22 mouse cellular contexts compared by ENCODE assay signal in the genomic region with DNA sequence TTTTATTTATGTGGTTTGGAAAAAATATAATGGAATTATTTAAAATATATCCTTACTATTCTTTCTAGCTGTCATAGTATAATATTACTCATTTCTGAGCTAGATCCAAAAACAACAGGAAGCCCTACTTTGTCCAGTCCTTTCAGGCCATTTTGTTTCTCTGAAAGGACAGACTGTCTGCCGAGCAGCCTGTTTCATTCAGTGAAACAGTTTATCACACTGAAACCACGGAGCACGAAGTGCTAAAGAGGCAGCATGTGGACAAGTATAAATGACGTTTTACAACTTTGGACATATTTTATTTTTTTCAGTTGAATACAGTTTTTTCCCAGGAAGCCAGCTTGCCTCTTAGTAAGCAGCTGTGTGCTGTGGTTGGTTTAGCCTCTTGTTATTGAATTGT.
DNase-seq lines count a peak whose midpoint lies in the region; ATAC-seq and TF ChIP-seq lines count a peak whose summit lies in the region.
"Had no signal": no experiment of that assay in that cellular context is flagged by ENCODE, and none has a peak within 500 bp of the region (broad histone marks: within the 10 kb centered on the region; RNA-seq: fewer than 3 reads in every experiment).

No protein-coding gene starts in this region.

- H3K9ac ChIP-seq in heart, embryonic 15.5 days = no peak overlapping the region
- H3K9ac ChIP-seq in heart, embryonic 12.5 days = no peak overlapping the region
- no peak overlapping the region for H3K9ac ChIP-seq in kidney, embryonic 15.5 days
- no peak overlapping the region for H3K9ac ChIP-seq in lung, postnatal 0 days (replicated peaks; ENCODE audit: low read depth)
- H3K9ac ChIP-seq: forebrain, postnatal 0 days; liver, postnatal 0 days; neural tube, embryonic 13.5 days had no signal

- no peak overlapping the region for H3K4me3 ChIP-seq in heart, embryonic 15.5 days
- no peak overlapping the region for H3K4me3 ChIP-seq in heart, embryonic 12.5 days
- no peak overlapping the region for H3K4me3 ChIP-seq in kidney, embryonic 15.5 days (replicated peaks)
- no peak overlapping the region for H3K4me3 ChIP-seq in kidney, adult 2 months (ENCODE audit: insufficient read depth, low read depth, low read length)
- H3K4me3 ChIP-seq in lung, postnatal 0 days (ENCODE audit: low read depth, low read length) = no peak overlapping the region
- H3K4me3 ChIP-seq: forebrain, embryonic 10.5 days; limb, embryonic 10.5 days; neural tube, embryonic 13.5 days had no signal

- H3K9me3 ChIP-seq in heart, embryonic 15.5 days (replicated peaks) = no peaks in the 10 kb centered on the region
- H3K9me3 ChIP-seq in heart, embryonic 12.5 days (replicated peaks) = no peaks in the 10 kb centered on the region
- H3K9me3 ChIP-seq in kidney, embryonic 15.5 days (replicated peaks) = no peaks in the 10 kb centered on the region
- no peaks in the 10 kb centered on the region for H3K9me3 ChIP-seq in lung, postnatal 0 days (ENCODE audit: low read length)
- H3K9me3 ChIP-seq: forebrain, embryonic 10.5 days; limb, embryonic 10.5 days; neural tube, embryonic 13.5 days had no signal

- H3K36me3 ChIP-seq in heart, embryonic 15.5 days = no peaks in the 10 kb centered on the region
- H3K36me3 ChIP-seq in heart, embryonic 12.5 days = no peaks in the 10 kb centered on the region
- H3K36me3 ChIP-seq in kidney, embryonic 15.5 days = no peaks in the 10 kb centered on the region
- no peaks in the 10 kb centered on the region for H3K36me3 ChIP-seq in kidney, adult 2 months (ENCODE audit: control insufficient read depth, insufficient read depth, low read length)
- H3K36me3 ChIP-seq in lung, postnatal 0 days (ENCODE audit: insufficient read depth, low read length) = no peaks in the 10 kb centered on the region
- H3K36me3 ChIP-seq: neural tube, embryonic 13.5 days had no signal

- DNase-seq in kidney, adult 2 months = no peak
- DNase-seq in lung, postnatal 0 days (ENCODE audit: low spot score) = peak; percentile 23
- no peak for DNase-seq in lung, postnatal 4 days
- DNase-seq in right cerebral cortex, postnatal 36 days (ENCODE audit: low spot score in 2 of 2) = no peak
- DNase-seq: B cell, adult 2 months; cerebellum, adult 18-20 months; cerebellum, postnatal 25 days; forebrain, postnatal 0 days; gastrocnemius, postnatal 36 days; liver, postnatal 0 days; right cerebral cortex, adult 18-20 months; thymus, adult 18-20 months; thymus, postnatal 4 days had no signal

- no peak for TF ChIP-seq POLR2A in kidney, adult 2 months (IDR thresholded peaks at IDR 0.05; ENCODE audit: low read depth, low read length)

- WGBS in heart, embryonic 15.5 days = 43% methylated on average over 4 of the region's 4 CpGs
- 42% methylated on average over 4 of the region's 4 CpGs for WGBS in heart, embryonic 12.5 days
- 22% methylated on average over 4 of the region's 4 CpGs for WGBS in kidney, embryonic 15.5 days
- WGBS in kidney, adult 2 months = 47% methylated on average over 4 of the region's 4 CpGs
- WGBS in lung, postnatal 0 days = 44% methylated on average over 4 of the region's 4 CpGs

- 0 out of 2 replicates have a peak overlapping the region, but pooled peaks have one; percentile 16 for H3K27ac ChIP-seq in heart, embryonic 15.5 days
- H3K27ac ChIP-seq in heart, embryonic 12.5 days (ENCODE audit: poor library complexity, severe bottlenecking) = no peak overlapping the region
- H3K27ac ChIP-seq in kidney, embryonic 15.5 days = no peak overlapping the region
- H3K27ac ChIP-seq in kidney, adult 2 months (ENCODE audit: insufficient read depth, low read depth, low read length) = no peak overlapping the region
- H3K27ac ChIP-seq in lung, postnatal 0 days (ENCODE audit: low read length) = no peak overlapping the region
- H3K27ac ChIP-seq: forebrain, embryonic 10.5 days; limb, embryonic 10.5 days; neural tube, embryonic 13.5 days had no signal

- ATAC-seq in heart, embryonic 15.5 days (replicated peaks; ENCODE audit: insufficient number of reproducible peaks, insufficient read depth, low FRiP score, low read depth) = no peak
- no peak for ATAC-seq in heart, embryonic 12.5 days (ENCODE audit: insufficient number of reproducible peaks, low FRiP score)
- peak; percentile 70; the same call in 1 of the 2 replicates for ATAC-seq in kidney, embryonic 15.5 days (replicated peaks; ENCODE audit: low FRiP score)
- no peak for ATAC-seq in lung, postnatal 0 days
- ATAC-seq: forebrain, postnatal 0 days; intestine, postnatal 0 days; liver, postnatal 0 days had no signal

- no peak overlapping the region for H3K4me2 ChIP-seq in heart, embryonic 15.5 days
- no peak overlapping the region for H3K4me2 ChIP-seq in heart, embryonic 12.5 days
- H3K4me2 ChIP-seq in kidney, embryonic 15.5 days = no peak overlapping the region
- H3K4me2 ChIP-seq in lung, postnatal 0 days (replicated peaks; ENCODE audit: low read depth, low read length) = no peak overlapping the region
- H3K4me2 ChIP-seq: heart, embryonic 11.5 days; midbrain, embryonic 11.5 days; neural tube, embryonic 13.5 days had no signal

- H3K4me1 ChIP-seq in heart, embryonic 15.5 days (replicated peaks) = peaks cover 6% of the 10 kb centered on the region; the same call in 1 of the 2 replicates
- H3K4me1 ChIP-seq in heart, embryonic 12.5 days (replicated peaks) = peaks cover 17% of the 10 kb centered on the region; the same call in 1 of the 2 replicates
- H3K4me1 ChIP-seq in kidney, embryonic 15.5 days = peaks cover 16% of the 10 kb centered on the region; the same call in 1 of the 2 replicates
- H3K4me1 ChIP-seq in kidney, adult 2 months (ENCODE audit: control insufficient read depth, insufficient read depth, low read length) = no peaks in the 10 kb centered on the region
- H3K4me1 ChIP-seq in lung, postnatal 0 days (ENCODE audit: insufficient read depth, low read depth, low read length) = no peaks in the 10 kb centered on the region

- TF ChIP-seq EP300 in lung, postnatal 0 days (IDR thresholded peaks at IDR 0.05) = no peak

- H3K27me3 ChIP-seq in heart, embryonic 15.5 days = no peaks in the 10 kb centered on the region
- no peaks in the 10 kb centered on the region for H3K27me3 ChIP-seq in heart, embryonic 12.5 days (replicated peaks)
- H3K27me3 ChIP-seq in kidney, embryonic 15.5 days = no peaks in the 10 kb centered on the region
- no peaks in the 10 kb centered on the region for H3K27me3 ChIP-seq in kidney, adult 2 months (replicated peaks; ENCODE audit: control insufficient read depth, insufficient read depth, low read length)
- H3K27me3 ChIP-seq in lung, postnatal 0 days (replicated peaks; ENCODE audit: insufficient read depth, low read length) = no peaks in the 10 kb centered on the region
- H3K27me3 ChIP-seq: neural tube, embryonic 13.5 days had no signal

- TF ChIP-seq CTCF in kidney, adult 2 months (conservative IDR thresholded peaks at IDR 0.05; ENCODE audit: insufficient read depth, insufficient read length, low read depth, low read length) = no peak
- no peak for TF ChIP-seq CTCF in lung, postnatal 0 days (IDR thresholded peaks at IDR 0.05)
